Mouse (Mus musculus) olfactory bulb, adult 2 months (tissue): ENCODE data around the gene Klhl24. TPM values are rescaled to one million over a fixed set of nuclear protein-coding genes. Genes with fewer than 3 reads are reported as not detected.
A peak's percentile ranks its signal among the peaks of the same experiment; 100 is the strongest.

ENCODE experiments used
- H3K27ac ChIP-seq: fragments of 200-500 bp; 2 replicates; pipeline ENCODE4 v1.5.1; 2012; ENCODE audit warnings: low read depth, low read length; ENCODE audit not compliant: insufficient read depth
- H3K4me1 ChIP-seq: fragments of 200-500 bp; 2 replicates; pipeline ENCODE4 v1.6.1; 2012; ENCODE audit warnings: low read length; ENCODE audit not compliant: control insufficient read depth, insufficient read depth
- H3K4me3 ChIP-seq: fragments of 200-500 bp; 2 replicates; pipeline ENCODE4 v1.5.1; 2012; ENCODE audit warnings: mild to moderate bottlenecking, low read depth, low read length, moderate library complexity; ENCODE audit not compliant: insufficient read depth
- CTCF ChIP-seq: fragments of 200-500 bp; IDR thresholded peaks from 2 replicates; pipeline ENCODE4 v1.5.1; 2012; ENCODE audit warnings: low read depth, mild to moderate bottlenecking, low read length, moderate library complexity; ENCODE audit not compliant: insufficient read depth
- POLR2A ChIP-seq: fragments of 200-500 bp; IDR thresholded peaks from 2 replicates; pipeline ENCODE4 v1.6.1; 2012; ENCODE audit warnings: mild to moderate bottlenecking, low read depth, low read length, moderate library complexity; ENCODE audit not compliant: insufficient read depth
- WGBS: fragments of 180-500 bp; shearing (Covaris S2); methylation state at CpG from one replicate; pipeline ENCODE4 v1.1.7; 2018; 5-methylcytosine and 5-hydroxymethylcytosine counted together
- polyA plus RNA-seq: library from polyadenylated mRNA; stranded (reverse); fragments of >200 nt; gene quantifications from 2 replicates; pipeline ENCODE4 v1.2.4, GENCODE M21; 2012; ENCODE audit warnings: low replicate concordance; ENCODE audit not compliant: missing spikeins, insufficient read depth, insufficient read length

Klhl24 gene
- polyA plus RNA-seq, 1 experiment: not detected

DNA sequence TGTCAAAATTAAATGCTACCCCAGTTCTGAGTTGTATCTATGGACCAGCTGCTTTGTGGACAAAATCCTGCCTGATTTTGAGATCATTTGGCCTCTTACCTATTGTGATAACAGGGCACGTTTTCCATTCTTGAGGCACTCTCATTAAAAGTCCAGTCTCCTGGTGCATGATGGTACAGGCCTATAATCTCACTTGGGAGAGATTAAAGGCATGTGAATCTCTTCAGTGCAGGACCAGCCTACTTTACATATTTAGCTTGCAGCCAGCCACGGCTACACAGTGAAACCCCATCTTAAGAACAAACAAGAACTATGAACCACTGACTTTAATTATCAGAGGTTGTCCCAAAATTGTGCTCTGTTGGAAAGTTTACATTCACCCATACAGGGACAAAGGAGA is 33.1 kb downstream of the Klhl24 start:
- no peaks in the 10 kb centered on the region for H3K4me1 ChIP-seq
- WGBS: 24% methylated on average over 2 of the region's 2 CpGs
- no peak overlapping the region for H3K4me3 ChIP-seq
- H3K27ac ChIP-seq: no peak overlapping the region
- TF ChIP-seq POLR2A: no peak
- TF ChIP-seq CTCF: no peak

DNA sequence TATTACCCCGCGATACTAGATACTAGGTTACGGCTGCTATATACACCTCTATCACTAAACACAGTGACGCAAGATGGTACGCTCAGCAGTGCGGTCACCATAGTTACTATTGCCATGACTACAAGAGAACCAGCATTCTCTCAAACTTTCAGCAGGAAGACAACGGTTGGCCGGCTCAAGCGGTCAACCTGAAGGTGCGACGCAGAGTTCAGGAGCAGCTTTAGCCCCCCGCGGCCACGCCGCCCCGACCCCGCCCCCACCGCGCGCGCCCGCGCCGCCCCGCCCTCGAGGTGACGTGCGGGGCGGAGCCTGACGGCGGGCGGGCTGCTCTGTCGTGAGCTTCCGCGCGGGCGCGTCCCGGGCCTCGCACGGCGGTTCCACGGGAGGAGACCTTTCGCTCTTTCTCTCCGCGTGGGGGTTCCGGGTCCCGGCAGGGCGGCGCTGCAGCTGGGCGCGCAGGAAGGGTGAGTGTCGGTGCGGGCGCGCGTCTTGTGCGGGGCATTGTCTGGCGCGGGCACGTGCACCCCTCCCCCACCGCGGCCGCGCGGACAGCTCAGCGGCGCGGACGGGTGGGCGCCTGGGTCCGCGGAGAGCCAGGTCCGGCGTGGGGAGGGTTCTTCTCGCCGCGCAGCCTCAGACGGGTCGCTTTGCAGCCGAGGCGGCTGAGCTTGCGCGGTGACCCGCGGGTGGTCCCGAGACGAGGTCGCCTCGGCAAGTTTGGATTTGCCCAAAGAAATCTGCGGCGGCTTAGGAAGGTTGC is 43.6 kb downstream of the Klhl24 start, which contains the start of gene Yeats2:
TSS of gene Yeats2 (plus strand) at position 292 of the 760 bp plus-strand sequence.
- TF ChIP-seq POLR2A: peak; percentile 87
- no peak for TF ChIP-seq CTCF
- H3K4me1 ChIP-seq: peaks cover 2% of the 10 kb centered on the region; the same call in 1 of the 2 replicates
- peak within 1 kb of the TSS; percentile 70 for H3K4me3 ChIP-seq
- WGBS: under 1% methylated on average over 92 of the region's 92 CpGs
- H3K27ac ChIP-seq: peak within 1 kb of the TSS; percentile 81

DNA sequence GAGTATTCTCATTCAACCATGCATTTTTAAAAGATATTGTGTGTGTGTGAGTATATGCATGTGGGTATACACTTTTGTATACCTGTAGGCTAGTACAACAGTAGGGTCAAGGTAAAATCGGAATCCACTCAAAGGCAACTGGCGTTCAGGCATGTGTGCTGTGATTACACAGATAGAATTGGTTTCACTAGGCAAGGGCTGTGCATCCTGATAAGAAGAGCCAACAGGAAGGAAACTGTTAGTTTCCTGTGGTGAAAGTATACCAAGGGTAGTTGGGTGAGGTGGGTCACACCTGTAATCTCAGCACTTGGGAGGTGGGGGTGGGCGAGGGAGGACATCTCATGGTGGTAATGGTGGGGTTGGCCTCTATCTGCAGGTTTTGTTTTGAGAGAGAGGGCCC is 47.2 kb downstream of the Klhl24 start:
- 95% methylated on average over 3 of the region's 3 CpGs for WGBS
- no peak overlapping the region for H3K4me3 ChIP-seq
- H3K27ac ChIP-seq: no peak overlapping the region
- TF ChIP-seq POLR2A (no peak), CTCF (no peak)
- peaks cover 2% of the 10 kb centered on the region; the same call in 1 of the 2 replicates for H3K4me1 ChIP-seq

DNA sequence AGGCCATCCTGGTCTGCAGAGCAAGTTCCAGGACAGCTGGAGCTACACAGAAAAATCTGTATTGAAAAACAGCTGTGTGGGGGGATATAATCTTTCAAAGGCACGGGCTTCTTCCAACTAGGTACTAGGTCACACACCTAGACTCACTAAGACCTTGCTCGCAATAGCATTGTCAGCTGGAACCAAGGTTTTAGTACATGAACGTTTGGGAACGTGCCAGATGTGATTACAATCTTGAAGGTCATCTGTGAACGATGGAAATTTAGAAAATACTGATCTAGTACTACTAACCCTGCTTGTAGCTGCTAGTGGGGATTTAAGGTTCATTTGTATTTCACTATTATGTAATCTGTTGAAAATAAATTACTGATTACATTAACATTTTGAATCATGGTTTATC is 54.6 kb downstream of the Klhl24 start:
- TF ChIP-seq POLR2A (no peak), CTCF (no peak)
- WGBS: 68% methylated on average over 5 of the region's 5 CpGs
- H3K27ac ChIP-seq: no peak overlapping the region
- 0 out of 2 replicates have a peak, but pooled peaks cover 2% of the 10 kb centered on the region for H3K4me1 ChIP-seq
- H3K4me3 ChIP-seq: no peak overlapping the region

DNA sequence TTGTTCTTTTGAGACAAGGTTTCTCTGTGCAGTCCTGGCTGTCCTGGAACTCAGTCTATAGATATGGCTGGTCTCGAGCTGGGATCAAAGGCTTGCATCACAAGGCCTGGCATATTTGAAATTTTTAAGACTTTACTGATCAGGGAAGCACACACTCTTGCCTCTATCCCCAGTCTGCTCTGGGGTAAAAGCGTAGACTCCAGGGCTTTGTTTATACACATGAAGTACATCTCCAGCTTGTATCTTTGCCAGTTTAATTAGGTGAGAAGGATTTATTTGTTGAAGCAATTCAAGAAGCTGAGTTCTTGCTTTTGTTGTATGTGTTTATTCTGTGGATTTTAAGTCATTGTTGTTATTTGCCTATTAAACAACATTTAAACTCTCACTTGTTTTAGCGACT is 56.4 kb downstream of the Klhl24 start:
- Histone ChIP-seq H3K4me1 (0 out of 2 replicates have a peak, but pooled peaks cover 2% of the 10 kb centered on the region), H3K27ac (no peak overlapping the region), H3K4me3 (no peak overlapping the region)
- WGBS: 71% methylated on average over 3 of the region's 3 CpGs
- no peak for TF ChIP-seq CTCF
- TF ChIP-seq POLR2A: no peak

DNA sequence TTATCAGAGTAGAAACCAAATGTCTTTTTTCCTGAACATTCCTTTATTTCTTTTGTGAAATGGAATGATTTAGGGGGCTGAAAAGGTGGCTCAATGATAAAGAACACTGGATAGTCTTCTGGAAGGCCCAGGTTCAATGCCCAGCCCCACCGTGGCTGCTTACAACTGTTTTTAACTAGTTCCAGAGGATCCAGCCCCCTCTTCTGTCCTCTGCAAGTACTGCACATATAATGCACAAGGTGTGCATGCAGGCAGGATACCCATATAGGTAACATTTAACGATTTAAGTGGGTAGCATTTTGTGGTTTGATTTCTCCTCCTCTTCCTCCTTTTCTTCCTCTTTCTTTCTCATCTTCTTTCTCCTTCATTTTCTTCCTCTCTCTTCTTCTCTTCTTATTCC is 62.8 kb downstream of the Klhl24 start:
- Histone ChIP-seq H3K4me3 (no peak overlapping the region), H3K4me1 (no peaks in the 10 kb centered on the region), H3K27ac (no peak overlapping the region)
- no peak for TF ChIP-seq CTCF
- TF ChIP-seq POLR2A: no peak
- 79% methylated on average over 2 of the region's 2 CpGs for WGBS

DNA sequence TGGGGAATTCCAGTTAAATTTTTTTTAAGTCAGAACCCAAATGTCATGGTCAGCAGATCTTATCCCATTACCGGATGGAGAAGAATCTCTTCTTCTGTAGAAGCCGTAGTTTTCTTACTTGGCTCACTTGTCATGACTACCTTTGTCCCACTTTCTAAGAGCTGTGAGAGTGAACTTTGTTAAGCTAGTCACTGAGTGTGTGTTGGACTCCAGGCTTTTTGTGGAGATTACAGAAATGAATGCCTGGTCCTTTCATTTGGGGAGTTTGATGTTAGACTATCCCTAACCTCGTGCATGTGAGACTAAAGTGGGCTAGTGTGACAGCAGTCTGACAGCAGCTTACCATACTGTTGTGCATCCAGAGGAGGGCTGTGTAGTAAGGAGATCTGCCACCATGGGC is 71.7 kb downstream of the Klhl24 start:
- Histone ChIP-seq H3K27ac (no peak overlapping the region), H3K4me3 (no peak overlapping the region), H3K4me1 (no peaks in the 10 kb centered on the region)
- WGBS: 42% methylated on average over 3 of the region's 3 CpGs
- TF ChIP-seq CTCF (no peak), POLR2A (no peak)

DNA sequence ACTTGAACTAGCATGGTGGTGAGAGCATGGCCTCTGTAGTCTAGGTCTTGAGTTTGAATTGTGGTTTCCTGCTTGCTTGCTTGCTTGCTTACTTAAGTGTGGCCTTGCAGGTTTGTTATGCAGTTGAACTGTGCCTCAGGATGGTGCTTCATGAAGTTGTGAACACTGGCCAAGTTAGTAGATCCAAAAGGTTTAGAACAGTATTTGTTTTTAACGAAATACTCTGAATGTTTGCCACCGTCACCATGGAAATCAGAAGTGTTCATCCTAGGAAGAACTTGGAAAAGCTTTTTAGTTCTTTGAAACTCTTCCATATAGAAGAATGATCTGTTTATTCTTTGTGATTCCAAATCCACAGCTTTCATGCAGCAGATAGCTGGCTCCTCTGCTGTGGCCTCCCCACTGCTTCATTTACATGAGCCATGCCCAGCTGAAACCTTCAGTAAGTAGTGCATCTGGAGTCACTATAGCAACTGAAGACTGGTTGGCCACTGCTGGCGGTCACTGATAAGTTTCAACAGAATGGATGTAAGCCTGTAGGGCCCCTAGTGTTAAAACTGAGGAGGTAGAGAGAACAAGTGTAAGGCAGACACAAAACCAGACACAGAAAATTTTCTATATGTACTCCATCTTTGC is 72.2 kb downstream of the Klhl24 start:
- 44% methylated on average over 3 of the region's 3 CpGs for WGBS
- Histone ChIP-seq H3K4me3 (no peak overlapping the region), H3K27ac (no peak overlapping the region), H3K4me1 (no peaks in the 10 kb centered on the region)
- TF ChIP-seq CTCF (no peak), POLR2A (no peak)

Other genes with a start within 250 kb of the Klhl24 start
- not detected in 2 replicates for gene Klhl6, start 114.5 kb upstream of the Klhl24 start, polyA plus RNA-seq
- not detected in 2 replicates for gene Yeats2, start 43.5 kb downstream of the Klhl24 start, polyA plus RNA-seq
- not detected in 2 replicates for gene Map6d1, start 143.8 kb downstream of the Klhl24 start, polyA plus RNA-seq
- not detected in 2 replicates for gene Parl, start 204.8 kb downstream of the Klhl24 start, polyA plus RNA-seq
- not detected in 2 replicates for gene Cyp2ab1, start 227.9 kb downstream of the Klhl24 start, polyA plus RNA-seq